Mouse (Mus musculus) forebrain, postnatal 0 days (tissue): ENCODE measurements at regions not wholly inside any gene's neighbourhood (a gene's known extent, or its start where the extent isn't known, plus 50 kb on each side); places are given as distances from the start of the nearest gene placed in this dataset.
"Not testable (repeated sequence)": the region's sequence is repeated elsewhere in the genome, so short reads cannot be mapped to it uniquely, and the experiment has no call there.

ENCODE experiments used
- ATAC-seq: fragments of 200-750 bp; cut with Nextera tagmentation; 2 replicates; pipeline ENCODE4 v1.8.0; 2017; ENCODE audit warnings: mild to moderate bottlenecking, moderate library complexity
- DNase-seq: peaks from one replicate; pipeline ENCODE4 v3.0.0-alpha.2; 2015
- H3K27ac ChIP-seq: fragments of 300-500 bp; sonication (generic); 2 replicates; pipeline ENCODE4 v1.5.1; 2014; ENCODE audit warnings: low read depth, mild to moderate bottlenecking, antibody characterized with exemption, low read length, moderate library complexity, mixed read lengths
- H3K27me3 ChIP-seq: fragments of 300-500 bp; sonication (generic); 2 replicates; pipeline ENCODE4 v1.6.1; 2014; ENCODE audit warnings: mild to moderate bottlenecking, low read length, mixed read lengths; ENCODE audit not compliant: insufficient read depth
- H3K36me3 ChIP-seq: fragments of 300-500 bp; sonication (generic); 2 replicates; pipeline ENCODE4 v1.6.1; 2014; ENCODE audit warnings: mild to moderate bottlenecking, moderate library complexity; ENCODE audit not compliant: insufficient read depth
- H3K4me1 ChIP-seq: fragments of 300-500 bp; sonication (generic); 2 replicates; pipeline ENCODE4 v1.6.1; 2014; ENCODE audit warnings: antibody characterized with exemption; ENCODE audit not compliant: insufficient read depth
- H3K4me2 ChIP-seq: fragments of 300-500 bp; sonication (generic); 2 replicates; pipeline ENCODE4 v1.6.1; 2014; ENCODE audit warnings: low read depth, mild to moderate bottlenecking, moderate library complexity
- H3K4me3 ChIP-seq: fragments of 300-500 bp; sonication (generic); 2 replicates; pipeline ENCODE4 v1.5.1; 2014; ENCODE audit warnings: low read depth, low read length, mixed read lengths
- H3K9ac ChIP-seq: fragments of 300-500 bp; sonication (generic); 2 replicates; pipeline ENCODE4 v1.6.1; 2014; ENCODE audit warnings: mild to moderate bottlenecking
- H3K9me3 ChIP-seq: fragments of 300-500 bp; sonication (generic); 2 replicates; pipeline ENCODE4 v1.6.1; 2016; ENCODE audit warnings: low read length
- CTCF ChIP-seq: sonication (generic); IDR thresholded peaks from 2 replicates; pipeline ENCODE4 v1.5.1; 2016; ENCODE audit warnings: antibody characterized with exemption, control low read depth, low read depth
- WGBS: fragments of 180-500 bp; shearing (Covaris S2); extraction: QIAGEN DNeasy Blood & Tissue Kit; methylation state at CpG from one replicate; pipeline ENCODE4 v1.1.7; 2014; 5-methylcytosine and 5-hydroxymethylcytosine counted together

GRCm38 (mm10) chr1:115033894-115034293 lies 650.7 kb upstream of the Cntnap5a start:
- ATAC-seq (peak; percentile 55; the same call in 1 of the 2 replicates), DNase-seq (peak; percentile 58)
- WGBS, result 54% methylated on average over 4 of the region's 4 CpGs
- no peaks in the 10 kb centered on the region for H3K4me1 ChIP-seq
- H3K9ac ChIP-seq, result no peak overlapping the region
- H3K27me3 ChIP-seq, result no peaks in the 10 kb centered on the region
- no peak overlapping the region for H3K4me2 ChIP-seq
- no peak overlapping the region for H3K27ac ChIP-seq
- H3K36me3 ChIP-seq, result no peaks in the 10 kb centered on the region
- H3K4me3 ChIP-seq, result no peak overlapping the region
- TF ChIP-seq CTCF, result no peak
- no peaks in the 10 kb centered on the region for H3K9me3 ChIP-seq

GRCm38 (mm10) chr1:115041701-115042100 lies 642.9 kb upstream of the Cntnap5a start:
- 85% methylated on average over 3 of the region's 3 CpGs for WGBS
- not testable (repeated sequence) for H3K9ac ChIP-seq, ATAC-seq

GRCm38 (mm10) chr1:115058440-115058839 lies 626.1 kb upstream of the Cntnap5a start:
- no peak overlapping the region for H3K9ac ChIP-seq
- H3K27ac ChIP-seq, result no peak overlapping the region
- DNase-seq, result no peak
- H3K36me3 ChIP-seq, result no peaks in the 10 kb centered on the region
- no peaks in the 10 kb centered on the region for H3K27me3 ChIP-seq
- no peak overlapping the region for H3K4me3 ChIP-seq
- H3K4me1 ChIP-seq, result no peaks in the 10 kb centered on the region
- ATAC-seq, result no peak
- H3K9me3 ChIP-seq, result 0 out of 2 replicates have a peak, but pooled peaks cover 2% of the 10 kb centered on the region
- no peak overlapping the region for H3K4me2 ChIP-seq
- TF ChIP-seq CTCF, result no peak

More at GRCm38 (mm10) chr1:115041701-115042100, 642.9 kb upstream of the Cntnap5a start:
- H3K4me2 ChIP-seq, H3K9me3 ChIP-seq, H3K27me3 ChIP-seq, H3K4me3 ChIP-seq, DNase-seq, H3K36me3 ChIP-seq, H3K27ac ChIP-seq, H3K4me1 ChIP-seq: not testable (repeated sequence)
